Mouse (Mus musculus): ENCODE results near the gene Amacr. TPM values are rescaled to one million over a fixed set of nuclear protein-coding genes. Genes with fewer than 3 reads are reported as not detected.
A peak's percentile ranks its signal among the peaks of the same experiment; 100 is the strongest.

The Amacr gene
- polyA plus RNA-seq (2012; rRNA removed) = 8.5 and 10.9 TPM in 2 replicates
- polyA plus RNA-seq (2014; fragmentation: Nextera tagmentation; extraction: Ambion mirVana) = 19.3 and 20.3 TPM in 2 replicates

DNA sequence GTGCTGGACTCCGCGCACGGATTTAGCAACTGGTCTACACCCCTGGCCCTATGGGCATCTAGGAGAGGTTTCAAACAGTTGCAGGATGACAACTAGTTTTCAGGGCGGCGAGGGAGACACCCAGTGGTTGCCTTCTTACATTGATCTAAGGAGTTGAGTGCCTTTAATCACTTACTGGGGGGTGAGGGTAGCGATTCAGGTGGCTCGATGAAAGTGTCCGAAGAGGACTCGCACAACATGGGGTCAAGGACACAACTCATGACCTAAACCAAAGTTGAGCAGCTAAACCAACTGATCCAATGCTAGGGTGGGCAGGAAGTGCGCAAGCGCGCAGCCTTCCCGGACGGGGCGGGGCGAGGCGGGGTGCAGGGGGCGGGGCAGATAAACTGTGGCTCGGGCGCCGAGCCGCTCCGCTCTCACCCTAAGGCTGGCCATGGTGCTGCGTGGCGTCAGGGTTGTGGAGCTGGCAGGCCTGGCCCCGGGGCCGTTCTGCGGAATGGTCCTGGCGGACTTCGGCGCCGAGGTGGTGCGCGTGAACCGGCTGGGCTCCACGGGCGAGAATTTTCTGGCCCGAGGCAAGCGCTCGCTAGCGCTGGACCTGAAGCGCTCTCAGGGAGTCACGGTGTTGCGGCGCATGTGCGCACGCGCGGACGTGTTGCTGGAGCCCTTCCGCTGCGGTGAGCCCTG is at the start of gene Amacr:
TSS of gene Amacr (plus strand) at position 380 of the 687 bp plus-strand sequence.
- TF ChIP-seq CTCF (IDR thresholded peaks at IDR 0.05; ENCODE audit: low read depth) = peak; percentile 43
- TF ChIP-seq EP300 (IDR thresholded peaks at IDR 0.05; ENCODE audit: low read depth) = no peak
- Histone ChIP-seq H3K36me3 (replicated peaks; ENCODE audit: control insufficient read depth, insufficient read depth, low read depth) (no peaks in the 10 kb centered on the region), H3K27ac (peak within 1 kb of the TSS; percentile 34; the same call in 1 of the 2 replicates), H3K9me3 (ENCODE audit: control insufficient read depth, low read length) (no peaks in the 10 kb centered on the region), H3K27me3 (ENCODE audit: control insufficient read depth, insufficient read depth, low read length) (no peaks in the 10 kb centered on the region), H3K4me2 (ENCODE audit: low read depth) (peak within 1 kb of the TSS; percentile 74), H3K9ac (replicated peaks) (peak within 1 kb of the TSS; percentile 57), H3K4me3 (ENCODE audit: insufficient read depth in 1 of 2, low read depth in 2 of 2, low read length in 2 of 2) (peak within 1 kb of the TSS; percentile 64 to 68), H3K4me1 (replicated peaks; ENCODE audit: control insufficient read depth in 2 of 2, insufficient read depth in 2 of 2, low read length in 1 of 2) (peaks cover 0 to 9% of the 10 kb centered on the region in 2 experiments; a peak in 2 of 4 replicates)
- WGBS (ENCODE audit: insufficient replicate concordance) = under 1% methylated on average over 52 of the region's 52 CpGs
- peak; percentile 97 for ATAC-seq (ENCODE audit: insufficient read depth)
- DNase-seq (ENCODE audit: low read depth in 3 of 3, low spot score in 3 of 3) = peak; percentile 60 to 63 (median 61)

DNA sequence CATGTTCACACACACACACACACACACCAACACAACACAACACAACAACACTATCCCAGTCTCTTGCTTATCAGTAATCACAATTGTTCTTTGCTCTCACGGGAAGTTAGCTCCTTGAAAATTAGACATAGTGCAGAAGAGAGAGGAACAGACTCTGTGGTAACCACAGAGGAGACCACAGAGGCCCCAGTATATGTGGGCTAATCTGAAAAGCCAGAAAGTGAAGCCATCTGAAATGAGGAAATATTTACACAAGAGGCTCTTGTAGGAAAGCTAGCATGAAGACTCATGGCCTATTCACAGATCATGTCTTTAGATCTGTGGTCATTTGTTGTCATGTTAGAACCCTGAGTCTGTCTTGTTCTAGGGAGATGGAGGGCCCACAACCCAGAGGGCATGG is 47.6 kb upstream of the Amacr start:
- Histone ChIP-seq H3K9me3 (ENCODE audit: control insufficient read depth, low read length) (no peaks in the 10 kb centered on the region), H3K4me1 (replicated peaks; ENCODE audit: control insufficient read depth in 2 of 2, insufficient read depth in 2 of 2, low read length in 1 of 2) (no peaks in the 10 kb centered on the region), H3K36me3 (replicated peaks; ENCODE audit: control insufficient read depth, insufficient read depth, low read depth) (no peaks in the 10 kb centered on the region), H3K9ac (replicated peaks) (no peak overlapping the region), H3K27ac (no peak overlapping the region), H3K4me3 (ENCODE audit: insufficient read depth in 1 of 2, low read depth in 2 of 2, low read length in 2 of 2) (no peak overlapping the region), H3K27me3 (ENCODE audit: control insufficient read depth, insufficient read depth, low read length) (no peaks in the 10 kb centered on the region), H3K4me2 (ENCODE audit: low read depth) (no peak overlapping the region)
- no peak for DNase-seq (ENCODE audit: low read depth in 3 of 3, low spot score in 3 of 3)
- TF ChIP-seq CTCF (IDR thresholded peaks at IDR 0.05; ENCODE audit: low read depth) (no peak), EP300 (IDR thresholded peaks at IDR 0.05; ENCODE audit: low read depth) (no peak)
- 8% methylated on average over 1 of the region's 1 CpGs for WGBS (ENCODE audit: insufficient replicate concordance)
- ATAC-seq (ENCODE audit: insufficient read depth) = no peak

GRCm38 (mm10) chr15:10940148-10941108 is 41.1 kb upstream of the Amacr start:
- Histone ChIP-seq H3K4me1 (replicated peaks; ENCODE audit: control insufficient read depth in 2 of 2, insufficient read depth in 2 of 2, low read length in 1 of 2) (no peaks in the 10 kb centered on the region), H3K4me3 (ENCODE audit: insufficient read depth in 1 of 2, low read depth in 2 of 2, low read length in 2 of 2) (no peak overlapping the region), H3K9me3 (ENCODE audit: control insufficient read depth, low read length) (no peaks in the 10 kb centered on the region), H3K27ac (no peak overlapping the region), H3K9ac (replicated peaks) (no peak overlapping the region), H3K4me2 (ENCODE audit: low read depth) (no peak overlapping the region), H3K36me3 (replicated peaks; ENCODE audit: control insufficient read depth, insufficient read depth, low read depth) (no peaks in the 10 kb centered on the region), H3K27me3 (ENCODE audit: control insufficient read depth, insufficient read depth, low read length) (no peaks in the 10 kb centered on the region)
- ATAC-seq (ENCODE audit: insufficient read depth) (no peak), DNase-seq (ENCODE audit: low read depth in 3 of 3, low spot score in 3 of 3) (no peak)
- TF ChIP-seq CTCF (IDR thresholded peaks at IDR 0.05; ENCODE audit: low read depth) (no peak), EP300 (IDR thresholded peaks at IDR 0.05; ENCODE audit: low read depth) (no peak)
- WGBS (ENCODE audit: insufficient replicate concordance) = 63% methylated on average over 15 of the region's 15 CpGs

DNA sequence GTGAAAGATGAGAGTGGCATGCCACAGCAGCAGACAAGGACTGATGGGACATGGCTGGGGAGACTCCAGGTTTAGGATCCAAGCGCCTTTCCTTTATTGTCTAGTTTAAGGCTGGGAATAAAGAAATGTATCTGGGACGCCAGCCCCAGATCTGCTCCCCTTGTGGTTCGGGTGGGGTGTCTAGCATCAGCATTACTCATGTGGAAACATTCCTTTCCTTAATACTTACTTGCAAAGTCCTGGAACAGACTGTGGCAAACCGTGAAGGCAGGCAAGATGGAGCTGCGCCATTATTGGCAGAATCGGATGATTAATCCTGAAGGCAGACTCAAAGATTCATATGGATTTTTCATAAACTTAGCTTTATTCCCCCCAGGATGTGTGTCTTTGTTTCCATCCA is 39.7 kb upstream of the Amacr start:
- TF ChIP-seq EP300 (IDR thresholded peaks at IDR 0.05; ENCODE audit: low read depth) = no peak
- TF ChIP-seq CTCF (IDR thresholded peaks at IDR 0.05; ENCODE audit: low read depth) = no peak
- Histone ChIP-seq H3K27me3 (ENCODE audit: control insufficient read depth, insufficient read depth, low read length) (no peaks in the 10 kb centered on the region), H3K9ac (replicated peaks) (no peak overlapping the region), H3K4me3 (ENCODE audit: insufficient read depth in 1 of 2, low read depth in 2 of 2, low read length in 2 of 2) (no peak overlapping the region), H3K4me2 (ENCODE audit: low read depth) (no peak overlapping the region), H3K27ac (no peak overlapping the region), H3K36me3 (replicated peaks; ENCODE audit: control insufficient read depth, insufficient read depth, low read depth) (no peaks in the 10 kb centered on the region), H3K9me3 (ENCODE audit: control insufficient read depth, low read length) (no peaks in the 10 kb centered on the region), H3K4me1 (replicated peaks; ENCODE audit: control insufficient read depth in 2 of 2, insufficient read depth in 2 of 2, low read length in 1 of 2) (no peaks in the 10 kb centered on the region)
- DNase-seq (ENCODE audit: low read depth in 3 of 3, low spot score in 3 of 3) (no peak), ATAC-seq (ENCODE audit: insufficient read depth) (no peak)
- 68% methylated on average over 6 of the region's 6 CpGs for WGBS (ENCODE audit: insufficient replicate concordance)

DNA sequence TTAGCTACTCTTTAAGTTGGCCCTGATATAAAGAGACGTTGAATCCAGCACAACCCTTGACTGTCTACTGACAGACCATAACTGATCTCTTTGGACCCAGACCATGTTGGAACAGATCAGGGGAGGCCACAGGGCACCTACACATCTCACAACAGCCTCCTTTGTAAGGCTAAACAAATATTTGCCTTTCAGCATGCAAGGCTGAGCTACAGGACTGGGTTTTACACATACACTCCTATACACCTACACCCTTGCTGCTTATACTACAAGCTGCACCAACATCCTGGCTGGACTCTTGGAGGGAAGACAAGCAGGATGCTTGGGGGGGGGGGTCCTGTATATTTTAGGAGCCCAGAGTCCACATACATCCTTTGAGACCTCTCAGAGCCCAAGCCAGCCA is 33.7 kb upstream of the Amacr start:
- Histone ChIP-seq H3K27me3 (ENCODE audit: control insufficient read depth, insufficient read depth, low read length) (no peaks in the 10 kb centered on the region), H3K4me3 (ENCODE audit: insufficient read depth in 1 of 2, low read depth in 2 of 2, low read length in 2 of 2) (no peak overlapping the region), H3K27ac (no peak overlapping the region), H3K4me2 (ENCODE audit: low read depth) (no peak overlapping the region), H3K36me3 (replicated peaks; ENCODE audit: control insufficient read depth, insufficient read depth, low read depth) (no peaks in the 10 kb centered on the region), H3K4me1 (replicated peaks; ENCODE audit: control insufficient read depth in 2 of 2, insufficient read depth in 2 of 2, low read length in 1 of 2) (peaks cover 0 to 2% of the 10 kb centered on the region in 2 experiments; a peak in 1 of 4 replicates), H3K9me3 (ENCODE audit: control insufficient read depth, low read length) (no peaks in the 10 kb centered on the region), H3K9ac (replicated peaks) (no peak overlapping the region)
- TF ChIP-seq EP300 (IDR thresholded peaks at IDR 0.05; ENCODE audit: low read depth) (no peak), CTCF (IDR thresholded peaks at IDR 0.05; ENCODE audit: low read depth) (no peak)
- 61% methylated on average over 1 of the region's 1 CpGs for WGBS (ENCODE audit: insufficient replicate concordance)
- DNase-seq (ENCODE audit: low read depth in 3 of 3, low spot score in 3 of 3) (no peak), ATAC-seq (ENCODE audit: insufficient read depth) (no peak)
